Mouse (Mus musculus) ES-CJ7 (cell line): Measurements from ENCODE around the gene Tnfsf8.

Source experiments
- DNase-seq: peaks from one replicate; pipeline ENCODE4 v3.0.0; 2011; ENCODE audit warnings: low read depth, low spot score

The Tnfsf8 gene

DNA sequence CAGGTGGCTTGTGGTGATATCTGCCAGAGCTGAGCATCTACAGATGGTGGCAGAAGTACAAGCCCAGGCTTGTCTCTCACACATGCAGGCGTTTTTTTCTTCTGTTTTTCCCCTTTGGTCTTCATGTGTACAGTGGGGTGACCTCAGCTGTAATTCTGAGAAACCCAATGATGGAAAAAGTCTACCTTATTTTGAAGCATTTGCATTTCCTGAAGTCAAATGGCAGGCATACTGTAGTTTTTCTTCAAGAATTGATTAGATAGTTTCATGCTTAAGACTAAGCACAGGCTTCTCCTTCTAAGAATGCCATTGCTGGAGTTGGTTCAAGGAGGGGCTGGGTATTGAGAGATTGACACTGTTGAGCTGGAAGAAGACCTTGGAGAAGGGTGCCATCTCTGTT, 18.9 kb downstream of the Tnfsf8 start:
- no peak for DNase-seq

DNA sequence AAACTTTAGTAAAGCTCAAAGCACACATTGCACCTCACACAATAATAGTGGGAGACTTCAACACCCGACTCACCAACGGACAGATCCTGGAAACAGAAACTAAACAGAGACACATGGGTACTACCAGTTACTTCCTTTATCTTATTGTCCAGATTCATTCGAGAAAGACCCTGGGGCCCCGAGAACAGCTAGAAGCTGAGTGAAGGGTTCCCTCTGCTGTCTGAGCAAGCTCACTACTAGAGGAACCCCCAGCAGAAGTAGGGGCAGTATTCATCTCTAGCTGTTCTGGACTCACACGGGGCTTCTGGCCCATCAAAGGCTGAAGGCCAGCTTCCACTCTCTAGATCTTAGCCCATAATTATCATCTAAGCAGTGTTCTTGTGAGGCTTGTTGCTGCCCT, 20.7 kb downstream of the Tnfsf8 start:
- peak; percentile 14 for DNase-seq

DNA sequence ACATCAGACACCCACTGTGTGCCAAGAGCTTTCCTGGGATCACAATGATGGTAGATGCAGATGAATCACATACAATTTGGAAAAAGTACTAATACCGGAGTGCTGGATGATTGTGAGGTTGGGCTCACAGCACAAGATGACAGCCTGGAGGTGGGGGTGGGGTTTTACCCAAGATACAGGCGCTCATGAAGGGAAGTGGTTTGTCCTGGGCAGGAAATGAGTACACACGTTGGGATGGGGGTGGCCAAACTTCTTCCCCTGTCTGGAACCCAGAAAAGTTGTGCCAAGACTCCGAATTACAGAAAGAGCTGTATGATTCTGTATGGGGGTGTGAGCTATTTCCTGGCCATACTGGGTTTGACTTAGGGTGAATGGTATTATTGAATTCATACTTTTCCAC, 38.0 kb downstream of the Tnfsf8 start:
- DNase-seq, result no peak

DNA sequence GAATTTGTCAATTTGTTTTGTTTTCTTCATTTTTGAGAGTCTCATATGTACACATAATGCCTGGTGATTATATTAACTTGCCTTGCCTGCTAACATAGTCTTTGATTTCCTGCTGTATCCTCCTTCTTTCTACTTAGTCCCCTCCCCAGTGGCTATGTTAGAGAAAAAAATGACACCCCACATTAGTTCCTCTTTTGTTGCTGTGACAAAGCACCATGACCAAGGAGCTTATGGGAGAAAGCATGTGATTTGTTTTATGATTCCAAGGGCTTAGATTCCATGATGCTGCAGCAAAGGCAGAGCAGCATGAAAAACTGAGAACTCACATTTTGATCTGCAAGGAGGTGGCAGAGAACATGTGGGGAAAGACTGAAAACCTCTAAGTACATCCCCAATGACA, 43.6 kb downstream of the Tnfsf8 start:
- DNase-seq, result no peak

DNA sequence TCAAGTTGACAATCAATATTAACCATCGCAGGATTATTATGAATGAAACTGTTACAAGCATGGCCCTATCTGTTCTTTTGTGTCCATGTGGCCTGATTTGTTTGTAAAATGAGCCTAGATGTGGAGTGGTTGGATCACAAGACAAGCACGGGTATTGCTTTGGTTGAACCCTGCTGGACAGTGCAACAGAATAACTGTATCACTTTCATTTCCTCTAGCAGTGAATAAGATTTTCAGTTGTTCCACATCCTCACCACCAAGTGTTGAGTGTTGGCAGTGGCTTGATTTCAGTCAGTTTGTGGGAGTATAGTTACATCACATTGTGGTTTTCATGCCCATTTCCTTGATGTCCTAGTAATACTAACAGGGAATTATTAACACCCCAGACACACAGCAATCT, 45.5 kb downstream of the Tnfsf8 start:
- no peak for DNase-seq

DNA sequence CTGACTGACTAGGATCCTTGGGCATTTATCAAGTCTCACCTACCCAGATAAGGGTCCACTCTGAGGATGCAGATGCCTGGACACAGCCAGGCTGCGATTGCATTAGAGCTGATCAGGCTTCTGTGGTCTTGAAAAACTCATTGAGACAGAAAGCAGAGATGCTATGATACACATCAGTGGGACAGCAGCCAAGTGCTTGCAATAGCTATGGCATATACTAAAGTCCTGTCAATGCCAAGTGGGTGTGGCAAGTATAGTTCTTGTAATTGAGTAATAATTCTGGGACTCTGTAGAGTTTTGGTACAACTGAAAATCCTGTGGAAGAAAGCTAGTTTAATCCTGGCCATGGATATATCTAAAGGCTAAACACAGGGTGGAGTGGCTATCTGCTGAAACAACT, 63.1 kb downstream of the Tnfsf8 start:
- DNase-seq, result no peak

DNA sequence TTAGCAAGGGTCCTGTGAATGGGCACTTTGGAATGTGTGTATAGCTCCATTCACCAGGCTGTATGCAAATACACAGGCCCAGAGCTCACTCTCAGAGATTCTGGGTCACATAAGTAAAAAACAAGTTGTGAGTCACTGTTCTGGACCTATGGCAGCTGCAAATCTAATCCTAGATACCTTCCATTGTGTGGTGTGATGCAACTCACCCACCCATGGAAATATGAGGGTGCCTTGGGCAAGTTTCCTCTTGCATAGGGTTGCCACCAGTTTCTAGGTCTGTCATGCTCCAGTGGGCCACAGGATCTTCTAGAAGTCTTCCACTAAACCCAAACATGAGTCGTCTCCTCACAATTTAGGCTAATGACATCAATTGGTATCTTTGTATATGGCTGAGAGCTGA, 64.6 kb downstream of the Tnfsf8 start:
- DNase-seq, result no peak

DNA sequence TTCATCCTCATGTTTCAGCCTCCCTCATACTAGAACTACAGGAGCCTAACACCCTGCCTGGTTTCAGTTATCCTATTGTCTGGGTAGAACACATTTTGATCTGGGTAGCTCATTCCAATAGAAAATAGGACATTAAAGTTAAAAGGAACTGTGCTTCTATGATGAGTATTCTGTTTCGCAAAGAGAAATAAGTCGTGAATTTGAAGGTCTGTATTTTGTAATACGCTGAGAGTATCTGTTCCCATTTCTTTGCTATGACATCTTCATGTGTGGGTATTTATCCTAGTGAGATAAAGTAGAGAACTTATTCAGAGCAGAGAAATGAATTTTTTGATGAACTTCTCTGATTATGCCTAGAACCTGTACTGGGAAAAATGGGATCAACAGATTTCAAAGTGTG, 68.8 kb downstream of the Tnfsf8 start:
- no peak for DNase-seq

DNA sequence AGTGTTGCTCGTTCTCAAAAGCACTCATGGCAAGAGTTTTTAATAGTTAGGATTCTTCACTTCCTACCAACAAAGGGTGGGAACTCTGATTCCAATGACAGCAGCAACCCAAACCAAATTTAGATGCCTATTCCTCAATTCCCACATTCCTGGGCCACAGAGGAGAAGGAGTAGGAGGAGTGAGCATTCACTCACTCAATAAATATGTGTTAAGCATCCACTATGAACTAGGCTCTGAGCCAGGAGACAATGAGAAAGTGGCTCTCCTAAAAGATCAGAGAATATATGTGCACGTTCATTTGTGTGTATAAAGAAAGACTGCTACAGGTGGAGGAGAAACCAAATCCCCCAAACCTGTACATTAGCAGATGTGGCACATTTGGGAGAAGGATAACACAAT, 75.7 kb downstream of the Tnfsf8 start:
- no peak for DNase-seq

DNA sequence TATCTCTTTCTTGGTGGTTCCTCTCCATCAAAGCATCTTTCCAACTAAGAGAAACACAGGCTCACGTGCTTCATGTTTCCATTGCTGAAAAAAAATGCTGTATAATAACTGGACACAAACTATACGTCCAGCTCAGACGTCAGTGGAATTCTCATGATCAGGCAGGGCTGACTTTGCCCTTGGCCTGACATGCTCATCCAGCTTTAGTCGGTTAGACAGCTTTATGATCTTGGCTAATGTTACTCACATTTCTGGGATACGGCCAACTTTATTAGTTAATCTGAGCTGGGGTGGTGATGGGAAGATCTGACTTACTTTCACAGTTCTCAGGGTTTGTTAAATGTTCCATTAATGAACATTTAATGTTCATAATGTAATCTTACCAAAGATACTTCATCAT, 77.3 kb downstream of the Tnfsf8 start:
- DNase-seq, result no peak

DNA sequence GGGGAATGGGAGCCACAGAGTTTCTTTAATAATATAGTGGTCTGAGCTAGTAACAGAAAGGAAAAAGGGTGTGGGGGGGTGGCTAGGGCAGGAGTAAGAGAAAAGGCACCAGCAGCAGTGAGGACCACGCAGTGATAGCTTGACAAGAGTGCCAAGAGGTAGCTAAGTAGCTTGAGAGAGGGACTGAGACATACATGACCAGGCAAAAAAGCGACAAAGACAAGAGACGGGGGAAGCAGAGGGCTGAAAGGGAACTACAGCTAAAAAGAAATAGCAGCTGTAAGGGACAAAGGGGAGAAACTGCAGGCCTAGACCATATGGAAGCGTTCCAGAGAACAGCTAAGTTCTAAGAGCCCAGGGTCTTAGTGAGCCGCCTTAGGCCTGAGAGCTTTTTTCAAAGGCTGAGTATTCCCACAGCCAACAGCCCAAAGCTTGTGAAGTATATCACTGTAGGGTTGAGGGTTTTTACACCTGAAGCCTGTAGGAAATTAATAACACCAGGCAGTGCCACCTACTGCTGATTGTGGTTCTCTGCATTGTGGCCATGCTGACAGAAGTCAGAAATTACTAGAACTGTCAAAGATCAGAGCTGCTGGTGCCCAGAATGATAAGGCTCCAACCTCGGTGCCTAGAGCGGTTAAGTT, 78.1 kb downstream of the Tnfsf8 start:
- DNase-seq, result no peak
